Mouse (Mus musculus) frontal cortex, postnatal 36 days (tissue): ENCODE measurements around the gene Zfp11.

Experiments
- DNase-seq, 2 experiments: peaks; one replicate each; pipeline ENCODE4 v3.0.0; 2022; ENCODE audit warnings: low spot score in 2 of 2

Zfp11 gene

GRCm38 (mm10) chr5:129611060-129611459 is 58.8 kb downstream of the Zfp11 start:
- DNase-seq, result peak; percentile 81 to 87

GRCm38 (mm10) chr5:129607476-129607875 is 62.4 kb downstream of the Zfp11 start:
- DNase-seq, result no peak
